ENCODE assay signal across 9 mouse cellular contexts in genomic region chr11:101279193-101279569, GRCm38 (mm10). TPM values are rescaled to one million over a fixed set of nuclear protein-coding genes. Genes with fewer than 3 reads are reported as not detected.
DNase-seq lines count a peak whose midpoint lies in the region; ATAC-seq lines count a peak whose summit lies in the region.
"Had no signal": no experiment of that assay in that cellular context is flagged by ENCODE, and none has a peak within 500 bp of the region (broad histone marks: within the 10 kb centered on the region; RNA-seq: fewer than 3 reads in every experiment).

No protein-coding gene starts in this region.

- H3K9me3 ChIP-seq in heart, embryonic 14.5 days (ENCODE audit: control insufficient read depth, low read length): no peaks in the 10 kb centered on the region
- H3K9me3 ChIP-seq in hindbrain, embryonic 11.5 days (ENCODE audit: control insufficient read depth, low read length): no peaks in the 10 kb centered on the region
- no peaks in the 10 kb centered on the region for H3K9me3 ChIP-seq in midbrain, embryonic 11.5 days (ENCODE audit: control insufficient read depth, low read length)

- H3K36me3 ChIP-seq in heart, embryonic 14.5 days (ENCODE audit: control insufficient read depth, insufficient read depth, low read length): peaks cover 8% of the 10 kb centered on the region; the same call in 1 of the 2 replicates
- H3K36me3 ChIP-seq in hindbrain, embryonic 11.5 days (ENCODE audit: control insufficient read depth, insufficient read depth, low read length): no peaks in the 10 kb centered on the region
- no peaks in the 10 kb centered on the region for H3K36me3 ChIP-seq in midbrain, embryonic 11.5 days (ENCODE audit: control insufficient read depth, insufficient read depth, low read length)

- H3K27me3 ChIP-seq in heart, embryonic 14.5 days (ENCODE audit: control insufficient read depth, insufficient read depth, low read length): no peaks in the 10 kb centered on the region
- no peaks in the 10 kb centered on the region; the same call in 1 of the 2 replicates for H3K27me3 ChIP-seq in hindbrain, embryonic 11.5 days (ENCODE audit: control insufficient read depth, insufficient read depth, low read length)
- no peaks in the 10 kb centered on the region; the same call in 1 of the 2 replicates for H3K27me3 ChIP-seq in midbrain, embryonic 11.5 days (ENCODE audit: control insufficient read depth, insufficient read depth, low read length)

- H3K4me3 ChIP-seq in heart, embryonic 14.5 days (ENCODE audit: control insufficient read depth in 1 of 2, insufficient read depth in 1 of 2, low read depth in 1 of 2, low read length in 2 of 2): peak overlapping the region; percentile 2 to 80; a peak in 2 of 4 replicates
- H3K4me3 ChIP-seq in hindbrain, embryonic 11.5 days (ENCODE audit: low read depth, low read length): peak overlapping the region; percentile 76; the same call in 1 of the 2 replicates
- H3K4me3 ChIP-seq in midbrain, embryonic 11.5 days (ENCODE audit: low read depth, low read length): peak overlapping the region; percentile 54

- no peak for DNase-seq in heart, postnatal 4 days
- DNase-seq in ZHBTc4 (ENCODE audit: low read depth, low spot score) (peak; percentile 14), MN1 (ENCODE audit: low spot score) (no peak)
- DNase-seq in hindbrain, embryonic 11.5 days (ENCODE audit: low spot score): no peak
- no peak for DNase-seq in midbrain, embryonic 11.5 days (ENCODE audit: low spot score, missing footprints)
- DNase-seq in layer of hippocampus, adult 11-12 months (ENCODE audit: low spot score): no peak
- no peak for DNase-seq in layer of hippocampus, postnatal 25 days (ENCODE audit: extremely low spot score in 1 of 2, low spot score in 1 of 2)

- 57% methylated on average over 14 of the region's 14 CpGs for WGBS in heart, embryonic 14.5 days
- WGBS in hindbrain, embryonic 11.5 days: 60% methylated on average over 14 of the region's 14 CpGs
- 62% methylated on average over 14 of the region's 14 CpGs for WGBS in midbrain, embryonic 11.5 days

- H3K27ac ChIP-seq in heart, embryonic 14.5 days (replicated peaks in 1 of 2; ENCODE audit: control insufficient read depth in 1 of 2, insufficient read depth in 1 of 2, low read depth in 2 of 2, low read length in 2 of 2): no peak overlapping the region
- H3K27ac ChIP-seq in hindbrain, embryonic 11.5 days (ENCODE audit: low read depth, low read length): no peak overlapping the region
- H3K27ac ChIP-seq in midbrain, embryonic 11.5 days (ENCODE audit: low read depth, low read length): no peak overlapping the region

- no peak overlapping the region for H3K9ac ChIP-seq in heart, embryonic 14.5 days (ENCODE audit: low read length)
- peak overlapping the region; percentile 31; the same call in 1 of the 2 replicates for H3K9ac ChIP-seq in hindbrain, embryonic 11.5 days (ENCODE audit: low read depth, low read length)
- peak overlapping the region; percentile 21; the same call in 1 of the 2 replicates for H3K9ac ChIP-seq in midbrain, embryonic 11.5 days (ENCODE audit: low read length)

- peaks cover 13 to 22% of the 10 kb centered on the region in 2 experiments for H3K4me1 ChIP-seq in heart, embryonic 14.5 days (ENCODE audit: control insufficient read depth in 2 of 2, insufficient read depth in 2 of 2, low read length in 2 of 2)
- peaks cover 11% of the 10 kb centered on the region for H3K4me1 ChIP-seq in hindbrain, embryonic 11.5 days (replicated peaks; ENCODE audit: control insufficient read depth, insufficient read depth, low read length)
- H3K4me1 ChIP-seq in midbrain, embryonic 11.5 days (ENCODE audit: control insufficient read depth, insufficient read depth, low read length): peaks cover 17% of the 10 kb centered on the region

- peak overlapping the region; percentile 94 for H3K4me2 ChIP-seq in heart, embryonic 14.5 days (ENCODE audit: low read length)
- H3K4me2 ChIP-seq in hindbrain, embryonic 11.5 days (replicated peaks; ENCODE audit: low read depth, low read length): peak overlapping the region; percentile 35
- peak overlapping the region; percentile 36 for H3K4me2 ChIP-seq in midbrain, embryonic 11.5 days

- no peak for ATAC-seq in heart, embryonic 14.5 days (ENCODE audit: insufficient number of reproducible peaks, insufficient read depth, low FRiP score, low read depth)
- no peak; the same call in 1 of the 2 replicates for ATAC-seq in hindbrain, embryonic 11.5 days (ENCODE audit: low FRiP score)
- ATAC-seq in midbrain, embryonic 11.5 days (ENCODE audit: low FRiP score): peak; percentile 51

RNA-seq across cellular contexts. Expression of gene Coa3, which starts 0.3 kb away (rescaled TPM):
- polyA plus RNA-seq in heart, embryonic 14.5 days (2014; fragmentation: Nextera tagmentation; extraction: Ambion mirVana): 188 and 203 TPM in 2 replicates
- 10 to 100 TPM; 86.3 to 90.1 TPM for total RNA-seq in heart, postnatal 4 days (2021)
- polyA plus RNA-seq in hindbrain, embryonic 11.5 days (2014; fragmentation: Nextera tagmentation; extraction: Ambion mirVana): 213 and 217 TPM in 2 replicates
- 213 and 220 TPM in 2 replicates for polyA plus RNA-seq in midbrain, embryonic 11.5 days (2014; fragmentation: Nextera tagmentation; extraction: Ambion mirVana)
- 100 to 1,000 TPM in 1 of 2 experiments, 10 to 100 TPM in 1; 87.2 to 117 TPM for total RNA-seq in layer of hippocampus, postnatal 25 days (2021)

RNA-seq across cellular contexts. Expression of gene Cntd1, which starts 0.4 kb away (rescaled TPM):
- 0.51 and 1.1 TPM in 2 replicates for polyA plus RNA-seq in heart, embryonic 14.5 days (2014; fragmentation: Nextera tagmentation; extraction: Ambion mirVana)
- under 1 TPM; 0.41 to 0.47 TPM for total RNA-seq in heart, postnatal 4 days (2021)
- polyA plus RNA-seq in hindbrain, embryonic 11.5 days (2014; fragmentation: Nextera tagmentation; extraction: Ambion mirVana): 1.3 and 1.7 TPM in 2 replicates
- polyA plus RNA-seq in midbrain, embryonic 11.5 days (2014; fragmentation: Nextera tagmentation; extraction: Ambion mirVana): 1.4 and 1.7 TPM in 2 replicates
- total RNA-seq in layer of hippocampus, postnatal 25 days (2021): under 1 TPM; 0.25 to 0.35 TPM
- total RNA-seq: liver, adult 2 months had no signal
- polyA plus RNA-seq: liver, adult 2 months had no signal

RNA-seq across cellular contexts. Expression of gene Wnk4, which starts 18.8 kb away (rescaled TPM):
- polyA plus RNA-seq in heart, embryonic 14.5 days (2014; fragmentation: Nextera tagmentation; extraction: Ambion mirVana): 5.8 and 9.5 TPM in 2 replicates
- total RNA-seq in heart, postnatal 4 days (2021): 1 to 10 TPM; 4.5 to 7.2 TPM
- polyA plus RNA-seq in hindbrain, embryonic 11.5 days (2014; fragmentation: Nextera tagmentation; extraction: Ambion mirVana): 5.2 and 6.0 TPM in 2 replicates
- 4.8 and 5.2 TPM in 2 replicates for polyA plus RNA-seq in midbrain, embryonic 11.5 days (2014; fragmentation: Nextera tagmentation; extraction: Ambion mirVana)
- total RNA-seq in layer of hippocampus, postnatal 25 days (2021): 1 to 10 TPM; 6.2 to 7.7 TPM

RNA-seq across cellular contexts. Expression of gene Becn1, which starts 22.9 kb away (rescaled TPM):
- polyA plus RNA-seq in heart, embryonic 14.5 days (2014; fragmentation: Nextera tagmentation; extraction: Ambion mirVana): 134 and 149 TPM in 2 replicates
- 100 to 1,000 TPM; 103 to 106 TPM for total RNA-seq in heart, postnatal 4 days (2021)
- polyA plus RNA-seq in hindbrain, embryonic 11.5 days (2014; fragmentation: Nextera tagmentation; extraction: Ambion mirVana): 166 and 178 TPM in 2 replicates
- polyA plus RNA-seq in midbrain, embryonic 11.5 days (2014; fragmentation: Nextera tagmentation; extraction: Ambion mirVana): 163 and 179 TPM in 2 replicates
- total RNA-seq in layer of hippocampus, postnatal 25 days (2021): 100 to 1,000 TPM; 204 to 230 TPM

RNA-seq across cellular contexts. Expression of gene Vps25, which starts 25.7 kb away (rescaled TPM):
- 111 and 123 TPM in 2 replicates for polyA plus RNA-seq in heart, embryonic 14.5 days (2014; fragmentation: Nextera tagmentation; extraction: Ambion mirVana)
- 10 to 100 TPM; 87.6 to 88.7 TPM for total RNA-seq in heart, postnatal 4 days (2021)
- 117 and 119 TPM in 2 replicates for polyA plus RNA-seq in hindbrain, embryonic 11.5 days (2014; fragmentation: Nextera tagmentation; extraction: Ambion mirVana)
- 122 and 130 TPM in 2 replicates for polyA plus RNA-seq in midbrain, embryonic 11.5 days (2014; fragmentation: Nextera tagmentation; extraction: Ambion mirVana)
- total RNA-seq in layer of hippocampus, postnatal 25 days (2021): 10 to 100 TPM; 70.0 to 75.2 TPM

Comparison
In these comparisons a context has a peak if more than half of its experiments do, and no peak if none do; other contexts are left out.
1. H3K4me2 ChIP-seq: peak in every context shown above with its lines; median percentile 94 in heart, embryonic 14.5 days; 36 in midbrain, embryonic 11.5 days; 35 in hindbrain, embryonic 11.5 days.